Mouse (Mus musculus) urinary bladder, adult 2 months (tissue): ENCODE measurements around the gene Il3. TPM values are rescaled to one million over a fixed set of nuclear protein-coding genes. Genes with fewer than 3 reads are reported as not detected.
"Not testable (repeated sequence)": the region's sequence is repeated elsewhere in the genome, so short reads cannot be mapped to it uniquely, and the experiment has no call there.

Experiments used
- DNase-seq: peaks from one replicate; pipeline ENCODE4 v3.0.0; 2022; ENCODE audit warnings: low spot score
- polyA plus RNA-seq: library from polyadenylated mRNA; depleted of rRNA; stranded (reverse); fragments of >200 nt; gene quantifications from 2 replicates; pipeline ENCODE4 v1.2.3, GENCODE M21; 2012; rRNA removed

The Il3 gene
- polyA plus RNA-seq, result not detected in 2 replicates

DNA sequence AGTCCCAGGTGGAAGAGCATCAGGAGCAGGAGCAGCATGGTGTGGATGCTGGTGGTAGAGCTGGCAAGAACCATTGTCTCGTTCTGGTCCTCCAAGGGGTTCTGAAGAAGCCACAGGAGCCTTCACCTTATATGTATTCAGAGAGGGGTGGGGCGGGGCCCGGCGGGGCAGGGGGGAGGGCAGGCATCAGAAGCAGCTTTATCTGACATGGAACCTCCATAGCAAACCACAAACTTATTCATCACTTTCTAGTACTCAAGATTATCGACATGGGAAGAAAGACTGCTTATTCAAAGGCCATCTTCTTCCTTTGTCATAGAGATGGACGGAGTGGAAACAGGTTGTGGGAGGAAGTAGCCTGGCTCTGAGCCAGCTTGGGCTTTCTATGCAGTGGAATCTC lies at the start of gene Il3:
Gene Il3, minus strand, starts transcription at position 101 of the 400 bp plus-strand sequence.
- DNase-seq, result no peak

DNA sequence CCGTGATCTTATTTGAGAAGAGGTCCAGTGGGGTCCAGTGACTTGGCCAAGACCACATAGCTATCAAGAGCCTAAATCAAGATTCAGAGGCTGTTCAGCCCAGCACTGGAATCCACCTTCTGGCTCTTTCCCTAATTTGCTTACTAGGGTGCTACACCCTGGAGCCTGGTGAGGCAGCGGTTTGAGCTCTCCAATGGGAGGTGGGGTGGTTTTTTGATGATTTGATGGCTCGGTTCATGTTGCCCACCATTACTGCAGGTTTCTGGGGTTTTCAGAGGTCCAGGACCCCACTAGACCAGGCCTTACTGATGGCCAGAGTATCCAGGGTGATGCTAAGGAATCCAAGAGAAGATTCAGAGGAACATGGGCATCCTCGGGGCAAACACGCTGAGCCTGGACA lies 48.3 kb upstream of the Il3 start:
- DNase-seq, result no peak

GRCm38 (mm10) chr11:54314740-54315139 lies 47.7 kb upstream of the Il3 start:
- no peak for DNase-seq

DNA sequence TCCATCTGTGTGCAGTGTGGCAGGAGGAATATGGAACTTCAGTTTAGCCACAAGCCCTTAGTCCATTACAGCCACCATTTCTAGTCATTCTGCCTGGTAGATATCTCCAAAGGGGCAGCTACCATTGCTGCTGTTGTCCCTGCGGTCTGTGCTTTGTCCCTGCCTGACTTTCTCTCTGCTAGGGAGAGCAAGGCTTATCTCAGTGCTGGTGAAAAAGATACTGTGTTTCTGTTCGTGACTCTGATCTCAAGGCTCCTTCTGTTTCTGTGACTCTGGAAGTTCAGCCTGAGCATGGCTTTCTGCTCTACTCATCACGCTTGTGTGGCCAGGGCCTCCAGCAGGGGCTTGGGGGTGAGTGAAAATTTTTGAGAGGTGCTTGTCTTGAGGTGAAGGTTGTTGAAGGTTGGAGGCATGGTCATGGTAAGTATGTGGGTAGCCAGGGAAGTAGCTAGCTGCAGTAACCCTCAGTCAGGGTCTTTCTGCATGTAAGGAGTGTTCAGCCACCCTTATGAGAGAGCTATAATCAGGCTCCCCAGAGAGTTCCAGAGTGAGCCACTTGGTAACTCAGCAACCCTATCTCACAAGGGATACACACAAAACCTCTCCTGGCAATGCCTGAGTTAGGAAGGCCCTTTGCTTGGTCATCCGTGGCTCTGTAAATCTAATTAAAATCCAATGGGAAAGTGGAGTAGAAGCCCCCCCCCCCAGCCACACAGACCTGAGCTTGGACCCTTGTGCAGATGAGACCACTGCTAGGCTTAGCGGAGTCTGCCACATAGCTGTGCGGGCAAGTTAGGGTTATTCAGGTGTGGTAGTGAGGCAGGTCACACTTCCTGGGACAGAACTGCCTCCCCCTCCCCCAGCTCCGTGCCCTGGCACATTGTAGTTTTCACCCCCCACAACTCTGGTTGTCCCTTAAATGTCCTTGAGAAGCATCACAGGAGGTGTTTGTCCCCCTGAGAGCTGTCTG lies 46.6 kb upstream of the Il3 start:
- DNase-seq, result no peak

DNA sequence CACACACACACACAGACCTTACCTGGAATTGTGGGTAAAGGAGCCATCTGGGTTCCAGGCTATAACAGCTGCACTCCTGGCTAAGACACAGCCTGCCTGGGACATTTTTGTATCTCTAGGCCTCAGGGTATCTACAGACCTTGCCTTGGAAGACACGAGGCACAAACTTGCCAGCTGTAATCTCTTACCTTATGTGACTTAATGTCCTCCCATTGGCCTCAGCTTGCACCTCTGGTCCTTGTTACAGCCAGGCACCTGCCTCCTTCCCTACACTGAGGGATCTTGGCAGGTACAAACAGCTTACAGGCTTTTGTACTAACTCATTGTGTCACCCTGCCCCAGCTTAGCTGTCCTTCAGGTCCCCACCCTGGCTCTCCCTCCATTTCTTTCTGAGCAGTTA lies 45.5 kb upstream of the Il3 start:
- DNase-seq, result no peak

GRCm38 (mm10) chr11:54312021-54312420 lies 44.9 kb upstream of the Il3 start:
- DNase-seq, result no peak

GRCm38 (mm10) chr11:54310588-54310987 lies 43.5 kb upstream of the Il3 start:
- no peak for DNase-seq

DNA sequence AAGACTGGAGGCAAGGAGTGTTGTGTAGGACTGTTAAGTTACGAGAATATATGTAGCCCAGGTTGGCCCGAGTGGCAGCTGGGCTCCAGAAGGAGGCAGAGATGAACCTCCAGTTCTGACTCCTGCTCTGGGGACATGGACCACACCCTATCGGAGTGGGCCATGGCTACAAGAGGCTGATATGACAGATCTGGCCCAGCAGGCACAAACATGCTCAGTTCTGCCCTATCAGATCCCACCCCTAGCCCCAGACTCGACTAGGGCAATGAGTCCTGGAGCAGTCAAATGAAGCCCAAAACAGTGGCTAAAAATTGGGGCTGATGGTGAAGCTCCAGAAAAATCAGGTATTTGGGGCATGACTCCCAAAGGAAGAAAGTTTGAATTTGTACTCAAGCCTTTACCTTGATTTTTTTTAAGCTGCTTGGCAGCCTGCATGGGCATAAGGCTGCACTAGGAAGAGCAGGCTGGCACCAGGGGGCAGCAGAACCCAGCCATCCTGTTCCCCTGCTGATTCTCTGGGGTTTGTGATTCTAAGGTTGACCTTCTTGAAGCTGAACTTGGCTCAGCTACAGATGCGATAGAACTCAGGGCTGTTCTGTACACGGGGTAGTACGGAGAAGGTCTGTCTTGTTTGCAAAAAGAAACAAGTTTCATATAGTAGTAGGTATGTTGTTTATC lies 40.2 kb upstream of the Il3 start:
- DNase-seq, result no peak

DNA sequence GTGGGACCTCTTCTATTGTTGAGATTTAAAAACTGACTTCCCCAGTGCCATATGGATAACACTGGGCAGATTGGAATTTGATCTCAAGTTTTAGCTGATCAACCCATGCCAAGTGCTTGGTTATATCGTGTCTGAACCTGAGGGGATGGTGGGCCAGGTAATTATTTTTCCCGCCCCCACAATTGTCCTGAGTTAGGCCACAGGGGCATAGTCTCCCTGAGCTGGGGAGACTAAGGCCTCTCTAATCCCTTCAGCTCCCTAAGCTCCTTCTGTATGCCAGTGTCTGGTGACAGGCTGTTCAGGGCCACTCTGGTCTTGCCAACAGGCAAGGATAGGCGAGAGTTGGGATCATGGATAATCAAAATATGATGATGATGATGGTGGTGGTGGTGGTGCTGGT lies 38.3 kb upstream of the Il3 start:
- DNase-seq, result no peak

GRCm38 (mm10) chr11:54304471-54304873 lies 37.4 kb upstream of the Il3 start:
- no peak for DNase-seq

DNA sequence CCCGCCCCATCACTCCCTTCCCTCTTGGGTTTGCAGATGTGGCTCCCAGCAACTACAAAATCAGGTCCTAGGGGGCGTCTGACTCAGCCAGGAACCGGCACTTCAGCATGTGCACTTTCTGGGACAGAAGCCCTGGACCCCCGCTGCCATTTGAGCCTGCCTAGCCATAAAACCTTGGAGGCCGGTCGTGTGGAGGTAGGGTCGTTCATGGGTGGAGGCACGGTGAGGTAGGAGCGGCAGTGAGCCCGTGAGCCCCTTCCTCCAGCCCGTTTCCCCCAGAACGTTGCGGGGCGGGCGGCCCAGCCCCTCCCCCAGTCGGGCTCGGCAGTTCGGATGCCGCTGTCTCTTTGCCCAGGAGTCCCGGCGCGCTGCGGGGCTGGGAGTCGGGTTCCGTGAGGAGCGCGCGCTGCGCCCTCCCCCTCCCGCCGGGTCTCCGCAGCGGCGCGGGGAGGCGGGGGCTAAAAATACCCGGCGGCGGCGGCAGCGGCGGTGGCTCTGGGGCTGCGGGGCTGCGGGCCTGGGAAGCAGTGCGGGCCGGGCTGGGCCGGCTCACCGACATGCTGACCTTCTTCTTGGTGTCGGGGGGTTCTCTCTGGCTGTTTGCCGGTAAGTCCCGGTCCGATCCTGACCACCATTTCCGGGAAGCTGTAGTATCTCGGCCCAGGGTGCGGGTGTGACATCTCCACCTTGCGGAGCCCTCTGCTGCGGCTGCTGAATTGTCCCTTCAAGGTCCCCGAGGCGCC lies 36.8 kb upstream of the Il3 start, which contains the start of gene Acsl6:
Gene Acsl6, plus strand, starts transcription at position 71 of the 743 bp plus-strand sequence.
- no peak for DNase-seq

- no peak for DNase-seq
Measured at GRCm38 (mm10) chr11:54303076-54303727, 36.1 kb upstream of the Il3 start.

DNA sequence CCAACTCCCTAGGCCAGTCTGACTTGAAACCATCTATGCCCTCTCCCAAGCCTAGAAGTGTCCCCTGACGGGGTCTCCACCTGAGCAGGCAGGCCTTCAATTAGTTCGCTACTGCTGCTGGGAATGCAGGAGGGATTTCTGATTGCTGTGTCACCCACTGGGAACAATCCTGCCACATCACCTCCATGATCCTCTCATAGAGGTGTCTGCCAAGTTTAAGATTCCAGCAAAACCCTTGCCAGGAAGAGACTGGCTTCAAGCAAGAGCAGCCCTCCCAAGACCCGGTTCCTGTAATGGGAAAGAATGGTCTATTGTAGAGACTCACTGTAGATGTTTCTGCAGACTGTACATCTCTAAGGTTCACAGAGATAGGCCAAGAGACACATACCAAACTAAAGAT lies 35.5 kb upstream of the Il3 start:
- DNase-seq, result no peak

DNA sequence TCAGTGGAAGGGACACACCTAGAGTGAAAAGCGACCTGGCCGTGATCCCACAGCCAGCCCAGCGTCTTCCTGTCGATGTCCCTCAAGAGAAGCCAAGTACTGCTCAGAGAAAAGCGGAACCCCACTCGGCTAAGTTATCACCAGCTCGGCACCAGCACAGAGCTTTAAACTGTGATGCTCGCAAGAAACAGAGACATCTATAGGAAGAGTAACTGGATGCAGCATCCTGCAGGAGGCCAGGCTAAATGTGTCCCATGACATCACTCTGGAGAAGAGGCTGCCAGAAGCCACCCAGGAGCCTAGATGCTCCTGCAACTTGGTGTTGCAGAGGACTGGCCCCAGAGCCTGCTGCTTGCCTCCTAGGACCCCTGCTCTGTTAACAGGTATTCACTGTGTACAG lies 34.9 kb upstream of the Il3 start:
- no peak for DNase-seq

DNA sequence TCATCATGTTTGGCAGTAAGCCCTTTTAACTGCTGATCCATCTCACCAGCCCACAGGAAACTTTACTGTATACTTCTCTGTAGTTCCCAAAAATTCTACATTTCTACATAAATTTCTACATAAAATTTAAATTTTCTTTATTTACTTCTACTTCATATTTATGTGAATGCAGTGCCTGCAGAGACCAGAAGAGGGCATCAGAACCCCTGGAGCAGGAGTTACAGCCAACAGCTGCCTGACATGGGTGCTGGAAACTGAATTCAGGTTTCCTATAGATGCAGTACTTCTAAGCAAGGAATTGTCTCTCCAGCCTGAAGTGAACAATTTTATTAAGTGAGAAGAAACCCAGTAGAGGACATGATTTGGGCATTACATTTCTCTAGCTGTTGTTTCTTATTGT lies 31.7 kb upstream of the Il3 start:
- DNase-seq, result no peak

GRCm38 (mm10) chr11:54297471-54297870 lies 30.4 kb upstream of the Il3 start:
- DNase-seq, result not testable (repeated sequence)

DNA sequence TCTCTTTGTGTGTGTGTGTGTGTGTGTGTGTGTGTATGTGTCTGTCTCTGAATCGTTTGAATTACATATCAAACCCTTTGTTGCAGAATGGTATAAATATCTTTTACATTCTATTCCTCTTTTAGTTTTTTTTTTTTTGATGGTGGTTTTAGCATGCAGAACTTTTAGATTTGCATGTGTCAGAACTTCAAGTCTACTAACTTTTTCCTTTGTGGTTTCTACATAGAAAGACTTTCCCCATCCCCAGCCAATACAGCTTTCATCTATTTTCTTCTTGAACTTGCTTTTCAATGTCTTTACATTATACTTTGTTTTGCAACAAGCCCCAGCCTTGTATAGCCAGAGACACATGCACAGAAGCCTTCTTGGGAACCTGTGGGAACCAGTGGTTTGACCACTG lies 29.7 kb upstream of the Il3 start:
- no peak for DNase-seq

DNA sequence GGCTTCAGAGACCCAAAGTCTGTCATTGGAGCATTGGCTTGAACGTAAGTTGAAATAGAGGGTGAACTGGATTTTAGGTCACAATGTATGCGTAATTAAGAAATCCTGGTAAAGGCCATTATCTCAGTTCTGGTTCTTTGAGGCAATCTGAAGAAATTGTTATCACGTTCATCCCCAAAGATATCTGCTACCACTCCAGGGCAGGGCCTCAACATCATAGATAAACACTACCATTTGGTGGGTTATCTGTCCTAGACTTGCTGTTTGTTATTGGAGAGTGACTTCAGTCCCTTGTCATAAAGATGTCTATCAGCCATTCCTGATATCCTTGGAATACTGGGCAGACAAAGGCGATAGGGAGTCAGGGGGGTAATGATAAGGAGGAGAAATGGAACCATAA lies 28.9 kb upstream of the Il3 start:
- DNase-seq, result no peak

DNA sequence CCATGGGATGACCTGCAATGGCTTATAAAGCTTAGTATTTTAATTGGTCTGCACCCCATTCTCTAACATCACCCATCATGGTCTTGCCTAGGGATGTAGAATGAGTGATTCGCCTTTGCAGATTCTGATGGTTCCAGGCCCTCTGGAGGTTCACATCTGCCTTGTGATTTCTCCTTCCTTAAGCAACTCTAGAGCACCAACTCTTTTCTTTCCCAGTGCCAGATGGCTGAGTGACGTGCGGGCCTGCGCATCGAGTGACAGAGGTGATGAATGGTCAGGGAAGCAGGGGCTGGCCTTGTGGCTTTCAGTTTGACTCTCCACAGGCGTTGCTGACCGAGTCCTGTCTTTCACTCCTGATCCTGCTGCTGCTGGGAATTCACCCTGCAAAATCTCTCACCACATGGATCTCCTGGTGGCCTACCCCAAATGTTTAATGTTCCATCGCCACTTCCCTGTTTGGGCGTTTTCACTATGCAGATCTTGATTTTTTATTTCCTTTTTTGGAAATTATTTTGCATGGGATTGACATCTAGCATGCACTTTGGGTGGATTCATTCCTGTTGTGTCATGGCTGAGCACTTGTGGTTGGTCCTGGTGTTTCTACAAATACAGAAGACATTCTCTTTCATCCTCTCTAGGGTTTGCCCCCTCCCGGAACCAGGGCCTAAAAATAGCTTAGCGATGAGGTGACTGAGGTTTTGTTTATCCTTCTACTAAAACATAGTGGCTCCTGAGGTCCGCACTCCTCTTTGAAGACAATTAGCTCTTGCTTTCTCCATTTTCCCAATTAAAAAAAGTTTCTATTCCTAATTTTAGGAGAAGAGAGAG lies 27.1 kb upstream of the Il3 start:
- no peak for DNase-seq

DNA sequence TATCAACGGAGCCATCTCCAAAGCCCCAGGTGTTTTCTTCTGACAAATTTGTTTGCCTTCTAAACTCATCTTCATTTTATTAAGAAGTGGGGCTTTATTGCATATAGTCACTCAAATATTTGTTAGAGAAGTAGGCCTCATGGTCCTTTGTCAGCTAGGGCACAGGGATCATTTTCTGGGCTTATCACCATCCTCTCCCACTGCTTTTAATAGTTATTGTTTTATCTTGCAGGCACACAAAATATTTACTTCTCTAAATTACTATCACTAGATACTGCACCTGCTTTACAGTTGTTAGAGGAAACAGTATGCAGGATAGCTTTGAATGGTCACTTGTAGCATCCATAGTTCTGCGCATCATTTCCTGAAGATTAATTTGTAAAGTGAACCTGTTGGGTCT lies 25.1 kb upstream of the Il3 start:
- DNase-seq, result no peak
